Mouse (Mus musculus): ENCODE measurements at regions not wholly inside any gene's neighbourhood (a gene's known extent, or its start where the extent isn't known, plus 50 kb on each side); places are given as distances from the start of the nearest gene placed in this dataset.

DNA sequence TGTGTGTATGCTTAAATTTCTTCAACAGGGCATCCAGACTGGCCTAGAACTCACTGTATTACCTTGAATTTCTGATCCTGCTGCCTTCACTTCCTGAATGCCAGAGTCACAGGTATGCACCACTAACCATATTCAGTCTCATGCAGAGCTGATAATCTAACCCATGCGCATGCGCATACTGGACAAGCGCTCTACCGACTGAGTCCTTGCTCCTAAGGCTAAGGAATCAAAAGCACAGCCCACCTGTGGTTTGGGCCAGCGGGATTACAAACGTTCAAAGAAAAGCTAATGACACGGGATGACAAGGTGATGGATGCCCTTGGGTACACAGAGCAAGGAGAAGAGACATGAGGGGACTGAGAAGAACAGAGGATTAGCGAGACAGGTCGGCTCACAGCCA, 160.5 kb downstream of the Zfp36l2 start:
- no peak for DNase-seq (ENCODE audit: low spot score)

DNA sequence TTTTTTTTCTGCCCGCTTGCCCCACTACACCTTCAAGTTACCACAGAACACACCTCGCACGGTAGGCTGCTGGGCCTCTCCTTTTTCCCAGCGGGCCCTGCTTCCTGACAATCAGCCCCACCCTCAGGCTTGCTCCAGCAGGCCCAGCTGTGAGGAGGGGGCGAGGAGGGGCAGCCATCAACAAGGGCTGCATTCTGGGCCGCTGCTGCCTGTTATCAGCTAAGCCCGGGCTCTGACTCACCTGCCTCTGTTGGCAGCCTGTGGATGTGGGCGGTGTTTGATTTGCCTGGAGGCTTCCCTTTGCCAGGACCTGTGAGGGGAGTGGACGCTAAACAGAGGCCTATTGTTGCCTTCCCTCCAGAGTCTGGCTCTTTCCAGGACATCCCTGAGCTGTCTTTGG, 161.6 kb downstream of the Zfp36l2 start:
- no peak for DNase-seq (ENCODE audit: low spot score)

GRCm38 (mm10) chr17:84022358-84022757, 165.4 kb downstream of the Zfp36l2 start:
- no peak for DNase-seq (ENCODE audit: low spot score)

GRCm38 (mm10) chr17:84018817-84019216, 168.9 kb downstream of the Zfp36l2 start:
- DNase-seq (ENCODE audit: low spot score) = no peak

DNA sequence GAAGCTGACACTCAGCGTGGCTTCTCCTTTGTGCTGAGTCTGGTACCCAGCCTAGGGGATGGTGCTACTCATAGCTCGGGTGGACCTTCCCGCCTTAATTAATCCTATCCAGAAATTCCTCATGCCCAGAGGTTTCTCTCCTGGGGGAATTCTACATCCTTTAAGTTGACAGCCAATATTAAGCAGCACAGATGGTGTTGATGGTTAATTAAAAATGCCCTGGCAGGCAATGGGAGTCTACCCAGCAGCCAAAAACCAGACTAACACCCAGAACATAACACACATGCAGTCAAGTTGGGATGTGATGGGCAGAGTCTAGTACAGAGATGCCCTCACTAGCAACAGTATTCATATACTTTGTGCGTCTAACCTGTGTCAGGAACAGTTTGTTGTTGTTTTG, 169.9 kb downstream of the Zfp36l2 start:
- no peak for DNase-seq (ENCODE audit: low spot score)

DNA sequence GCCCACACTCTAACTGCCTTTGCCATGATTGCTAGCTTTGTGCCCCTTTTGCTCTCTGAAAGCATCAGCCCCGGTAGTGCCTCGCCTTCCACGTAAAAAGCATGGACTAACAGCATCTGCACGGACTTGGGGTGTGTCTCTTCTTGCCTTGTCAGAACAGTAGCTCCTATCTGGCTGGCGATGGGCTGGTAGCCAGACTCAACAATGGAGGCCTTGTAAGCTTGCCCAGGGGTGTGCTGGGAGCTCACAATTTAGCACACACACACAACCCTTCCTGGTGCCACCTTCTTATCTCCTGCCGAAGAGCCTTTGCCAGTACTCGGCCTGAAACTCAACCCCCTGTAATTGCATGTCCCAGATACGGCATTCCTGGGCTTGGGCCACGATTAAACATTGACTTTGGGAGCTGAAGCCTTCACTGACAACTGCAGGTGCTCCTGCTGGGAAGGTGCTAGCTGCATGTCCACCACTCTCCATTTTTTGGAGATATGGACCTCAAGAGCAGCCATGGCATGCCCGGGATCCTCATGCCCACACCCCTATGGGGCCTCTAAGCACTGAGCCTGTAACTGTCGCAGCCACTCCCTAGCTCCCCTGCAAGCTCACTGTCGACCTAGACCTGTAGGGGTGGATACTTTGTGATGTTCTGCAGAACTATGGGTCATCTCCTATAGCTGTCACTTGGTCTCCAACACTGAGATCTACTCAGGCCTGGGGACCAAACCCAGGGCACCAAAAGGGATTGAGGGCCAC, 166.7 kb upstream of the Haao start:
- DNase-seq (ENCODE audit: low spot score) = no peak

DNA sequence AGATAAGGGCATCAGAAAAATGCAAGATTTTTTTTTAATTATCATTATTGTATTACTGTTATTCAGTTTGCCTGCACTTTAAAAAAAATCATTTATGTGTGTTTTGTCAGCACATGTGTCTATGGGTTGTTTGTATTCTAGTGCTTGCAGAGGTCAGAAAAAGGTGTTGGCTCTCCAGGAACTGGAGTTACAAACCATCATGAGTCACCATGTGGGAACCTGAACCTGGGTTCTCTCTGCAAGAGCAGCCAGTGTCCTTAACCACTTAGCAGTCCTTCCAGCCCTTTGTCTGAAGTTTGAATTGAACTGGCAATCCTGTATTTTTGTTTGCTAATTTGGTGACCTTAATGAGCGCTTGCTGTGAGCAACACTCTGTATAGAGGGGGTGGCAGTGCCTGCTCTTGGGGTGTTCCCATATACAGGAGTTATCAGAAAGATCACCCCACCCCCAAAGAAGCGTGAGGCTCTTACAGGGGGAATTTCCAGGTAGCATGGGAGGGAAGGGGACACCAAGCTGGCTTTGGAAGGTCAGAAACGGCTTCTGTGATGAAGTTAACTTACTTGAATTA, 162.8 kb upstream of the Haao start:
- no peak for DNase-seq (ENCODE audit: low spot score)

GRCm38 (mm10) chr17:84009966-84010365, 162.2 kb upstream of the Haao start:
- DNase-seq (ENCODE audit: low spot score) = no peak

- no peak for DNase-seq (ENCODE audit: low spot score)
These were observed 161.4 kb upstream of the Haao start for GRCm38 (mm10) chr17:84009194-84009593.

- no peak for DNase-seq (ENCODE audit: low spot score)
These were observed 160.9 kb upstream of the Haao start for GRCm38 (mm10) chr17:84008682-84009052.

GRCm38 (mm10) chr17:84008035-84008681, 160.4 kb upstream of the Haao start:
- no peak for DNase-seq (ENCODE audit: low spot score)

DNA sequence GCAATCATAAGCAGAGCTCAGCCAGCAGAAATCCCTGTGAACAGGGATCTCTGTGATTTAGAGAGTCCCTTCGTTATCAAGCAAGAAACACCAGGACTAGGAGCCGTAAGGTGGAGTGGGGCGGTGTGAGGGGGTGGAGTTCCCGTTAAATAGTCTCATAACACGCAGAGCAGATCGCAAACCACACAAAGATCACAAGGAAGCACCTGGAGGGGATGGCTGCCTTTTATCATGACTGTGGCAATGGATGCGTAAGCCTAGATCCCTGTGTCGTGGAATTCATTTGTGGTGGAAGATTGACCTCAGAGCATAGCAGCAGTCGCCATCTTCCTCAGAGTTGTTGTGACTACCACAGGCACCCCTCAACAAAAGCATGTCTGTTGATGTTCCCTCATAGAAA, 159.0 kb upstream of the Haao start:
- no peak for DNase-seq (ENCODE audit: low spot score)

DNA sequence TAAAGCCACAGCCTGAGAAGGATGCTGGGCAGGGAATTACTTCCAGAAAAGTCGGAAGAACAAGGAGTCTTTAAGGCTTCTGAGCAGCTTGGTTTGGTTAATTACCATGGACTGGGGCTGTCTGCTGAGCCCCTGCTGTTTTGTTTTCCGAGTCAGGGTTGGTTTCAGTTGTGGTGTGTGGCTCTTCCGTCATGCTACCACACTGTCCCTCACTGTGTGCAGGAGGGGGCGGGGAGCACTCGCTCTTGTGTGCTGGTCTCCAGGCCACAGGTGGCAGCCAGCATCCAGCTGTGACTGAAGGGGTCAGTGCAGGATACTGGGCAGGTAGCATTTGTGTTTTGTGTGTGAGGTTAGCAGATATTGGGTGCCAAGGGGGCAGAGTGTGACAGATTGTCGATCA, 156.5 kb upstream of the Haao start:
- no peak for DNase-seq (ENCODE audit: low spot score)

GRCm38 (mm10) chr17:84003489-84004234, 155.9 kb upstream of the Haao start:
- DNase-seq (ENCODE audit: low spot score) = peak; percentile 53

- no peak for DNase-seq (ENCODE audit: low spot score)
These were observed 155.2 kb upstream of the Haao start for GRCm38 (mm10) chr17:84002939-84003338.

DNA sequence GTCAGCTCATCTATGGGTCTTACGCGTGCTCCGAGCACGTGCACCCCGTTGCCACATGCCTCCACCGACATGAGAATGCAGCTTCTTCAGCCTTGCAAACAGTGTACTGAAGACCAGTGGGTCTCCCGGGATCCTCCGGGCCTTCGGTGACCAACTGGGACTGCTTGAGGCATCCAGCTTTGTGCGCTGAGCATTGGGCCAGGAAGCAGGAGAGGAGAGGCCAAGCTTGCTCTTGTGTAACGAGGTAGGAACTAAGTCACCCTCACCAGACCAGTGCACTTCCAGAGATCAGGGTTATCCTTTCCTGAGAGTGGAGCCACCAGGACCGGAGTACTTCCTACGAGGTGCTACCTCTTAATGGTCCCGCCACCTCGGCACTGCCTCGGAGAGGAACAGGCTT, 154.6 kb upstream of the Haao start:
- no peak for DNase-seq (ENCODE audit: low spot score)

DNA sequence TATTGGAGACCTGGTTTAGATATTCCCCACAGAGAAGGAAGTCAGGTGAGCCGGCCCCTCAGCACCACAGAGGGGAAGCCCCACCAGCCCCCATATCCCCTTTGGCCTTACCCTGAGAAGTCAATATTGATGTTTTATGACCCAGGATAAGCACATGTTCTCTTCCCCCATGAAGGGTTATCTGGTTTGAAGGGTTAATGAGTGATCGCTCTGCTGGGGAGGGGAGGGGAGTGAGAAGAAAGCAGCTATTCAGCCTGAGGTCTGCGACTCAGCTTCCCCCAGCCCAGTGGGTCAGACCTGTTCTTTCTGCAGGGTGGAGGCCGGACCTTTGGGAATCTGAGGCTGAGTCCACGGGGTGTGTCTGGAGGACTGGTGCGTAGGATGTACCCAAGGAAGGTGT, 152.4 kb upstream of the Haao start:
- DNase-seq (ENCODE audit: low spot score) = no peak

DNA sequence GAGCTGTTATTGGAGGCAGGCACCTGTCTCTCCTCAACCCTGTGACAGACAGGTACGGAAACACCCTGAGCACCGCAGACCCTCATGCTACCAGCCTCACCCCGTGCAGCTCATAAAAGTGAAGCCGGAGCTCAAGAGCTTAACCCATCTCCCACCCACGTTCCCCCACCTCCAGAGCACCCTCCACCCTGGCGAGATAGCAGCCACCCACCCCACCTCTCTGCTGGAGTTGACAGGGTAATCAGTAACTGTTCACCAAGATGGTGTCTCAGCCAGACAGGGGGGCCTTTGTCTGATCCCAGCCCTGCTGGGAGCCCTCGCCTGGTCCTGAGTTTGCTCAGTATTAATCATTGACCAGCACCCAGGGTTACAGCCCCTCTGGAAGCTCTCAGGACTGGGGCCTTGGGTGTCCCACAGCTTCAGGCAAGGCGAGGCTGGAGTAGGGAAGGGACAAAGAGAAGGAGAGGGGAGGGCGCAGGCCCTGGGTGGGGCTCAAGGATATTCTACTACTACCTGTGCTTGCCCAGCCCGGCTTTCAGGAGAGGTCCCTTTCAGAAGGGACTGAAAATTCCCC, 151.3 kb upstream of the Haao start:
- DNase-seq (ENCODE audit: low spot score) = no peak

- no peak for DNase-seq (ENCODE audit: low spot score)
These were observed 150.6 kb upstream of the Haao start for GRCm38 (mm10) chr17:83998341-83998740.

DNA sequence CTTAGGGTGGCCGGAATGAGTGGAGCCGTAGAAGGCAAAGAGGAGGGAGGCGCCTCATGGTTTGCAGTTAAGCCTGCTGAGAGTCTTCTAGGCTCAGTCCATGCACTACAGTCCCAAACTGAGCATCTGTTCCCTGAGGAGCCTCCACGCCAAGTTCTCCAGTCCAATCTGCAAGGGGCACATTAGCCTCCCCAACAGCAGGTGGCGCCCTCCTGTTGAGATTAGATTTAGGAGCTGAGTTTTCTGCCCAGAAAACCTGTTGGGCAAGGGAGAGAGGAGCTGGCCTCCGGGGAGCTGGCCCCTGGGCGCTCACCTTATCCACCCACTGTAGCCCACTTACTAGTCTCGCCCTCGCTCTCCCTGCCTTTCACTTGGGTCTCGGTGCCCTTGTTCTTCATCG, 150.0 kb upstream of the Haao start:
- peak; percentile 62 for DNase-seq (ENCODE audit: low spot score)

DNA sequence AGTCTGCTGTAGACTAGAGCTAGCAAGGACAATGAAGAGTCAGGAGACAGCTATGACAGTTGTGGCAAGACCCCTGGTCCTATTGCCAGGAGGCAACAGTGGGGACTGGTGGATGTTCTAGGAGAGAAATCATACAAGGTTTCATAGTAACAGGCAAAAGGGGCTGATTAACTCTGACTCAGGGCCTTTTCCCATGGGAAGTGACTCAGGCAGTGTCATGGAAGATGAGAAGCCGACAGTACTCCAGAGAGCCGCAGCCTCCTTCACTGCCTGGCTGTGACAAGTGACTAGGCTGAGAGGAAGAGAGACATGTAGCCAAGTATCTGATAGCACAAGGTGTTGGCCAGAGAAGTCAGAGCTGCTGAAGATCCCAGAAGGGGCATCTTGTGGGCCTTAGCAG, 145.3 kb upstream of the Haao start:
- DNase-seq (ENCODE audit: low spot score) = no peak
